Mouse (Mus musculus) A20 (cell line): ENCODE measurements at regions not wholly inside any gene's neighbourhood (a gene's known extent, or its start where the extent isn't known, plus 50 kb on each side); places are given as distances from the start of the nearest gene placed in this dataset.
A peak's percentile ranks its signal among the peaks of the same experiment; 100 is the strongest.

Source experiments
- DNase-seq: peaks from one replicate; pipeline ENCODE4 v3.0.0-alpha.2; 2011; ENCODE audit warnings: low read depth, low spot score

GRCm38 (mm10) chr17:27364899-27365298, 156.3 kb downstream of the Grm4 start:
- no peak for DNase-seq

- no peak for DNase-seq
Observed at GRCm38 (mm10) chr17:27364338-27364737, 156.9 kb downstream of the Grm4 start.

GRCm38 (mm10) chr17:27363911-27364310, 157.3 kb downstream of the Grm4 start:
- DNase-seq: no peak

GRCm38 (mm10) chr17:27362221-27362620, 158.0 kb upstream of the Lemd2 start:
- DNase-seq: no peak

GRCm38 (mm10) chr17:27361362-27361761, 157.1 kb upstream of the Lemd2 start:
- DNase-seq: peak; percentile 61

- peak; percentile 21 for DNase-seq
Observed at GRCm38 (mm10) chr17:27356862-27357261, 152.6 kb upstream of the Lemd2 start.

GRCm38 (mm10) chr17:27355717-27356116, 151.4 kb upstream of the Lemd2 start:
- no peak for DNase-seq

GRCm38 (mm10) chr17:27355056-27355455, 150.8 kb upstream of the Lemd2 start:
- no peak for DNase-seq

GRCm38 (mm10) chr17:27349911-27350310, 145.6 kb upstream of the Lemd2 start:
- DNase-seq: no peak

GRCm38 (mm10) chr17:27349432-27349831, 145.2 kb upstream of the Lemd2 start:
- no peak for DNase-seq

- DNase-seq: peak; percentile 64
Observed at GRCm38 (mm10) chr17:27341952-27342890, 138.0 kb upstream of the Lemd2 start.

- no peak for DNase-seq
Observed at GRCm38 (mm10) chr17:27339823-27340222, 135.6 kb upstream of the Lemd2 start.

- DNase-seq: no peak
Observed at GRCm38 (mm10) chr17:27339261-27339660, 135.0 kb upstream of the Lemd2 start.

- DNase-seq: no peak
Observed at GRCm38 (mm10) chr17:27335621-27336020, 131.4 kb upstream of the Lemd2 start.

GRCm38 (mm10) chr17:27333593-27333992, 129.3 kb upstream of the Lemd2 start:
- DNase-seq: no peak

GRCm38 (mm10) chr17:27333141-27333540, 128.9 kb upstream of the Lemd2 start:
- DNase-seq: no peak

GRCm38 (mm10) chr17:27332076-27332475, 127.8 kb upstream of the Lemd2 start:
- DNase-seq: no peak

GRCm38 (mm10) chr17:27331630-27332029, 127.4 kb upstream of the Lemd2 start:
- no peak for DNase-seq

GRCm38 (mm10) chr17:27329791-27330190, 125.5 kb upstream of the Lemd2 start:
- DNase-seq: peak; percentile 54

GRCm38 (mm10) chr17:27329183-27329582, 124.9 kb upstream of the Lemd2 start:
- no peak for DNase-seq

GRCm38 (mm10) chr17:27325002-27325460, 120.8 kb upstream of the Lemd2 start:
- no peak for DNase-seq

- DNase-seq: no peak
Observed at GRCm38 (mm10) chr17:27323513-27323912, 119.2 kb upstream of the Lemd2 start.

- peak; percentile 39 for DNase-seq
Observed at GRCm38 (mm10) chr17:27322891-27323509, 118.7 kb upstream of the Lemd2 start.
